Mouse (Mus musculus): Measurements from ENCODE around the gene Jag2.

The Jag2 gene

GRCm38 (mm10) chr12:112868178-112869087, 61.1 kb downstream of the Jag2 start, which contains the start of gene Gpr132:
TSS of gene Gpr132 (minus strand) at chr12:112868228.
- DNase-seq (ENCODE audit: low read depth) = no peak

- no peak for DNase-seq (ENCODE audit: low read depth)
Measured at GRCm38 (mm10) chr12:112867106-112867674, 62.4 kb downstream of the Jag2 start.

- DNase-seq (ENCODE audit: low read depth) = no peak
Measured at GRCm38 (mm10) chr12:112866467-112867080, 63.0 kb downstream of the Jag2 start.

- no peak for DNase-seq (ENCODE audit: low read depth)
Measured at GRCm38 (mm10) chr12:112864804-112865203, 64.8 kb downstream of the Jag2 start.

GRCm38 (mm10) chr12:112861911-112862321, 67.7 kb downstream of the Jag2 start:
- no peak for DNase-seq (ENCODE audit: low read depth)

GRCm38 (mm10) chr12:112860765-112861164, 68.8 kb downstream of the Jag2 start:
- no peak for DNase-seq (ENCODE audit: low read depth)

- DNase-seq (ENCODE audit: low read depth) = no peak
Measured at GRCm38 (mm10) chr12:112859930-112860329, 69.6 kb downstream of the Jag2 start.

- DNase-seq (ENCODE audit: low read depth) = no peak
Measured at GRCm38 (mm10) chr12:112858581-112859336, 70.8 kb downstream of the Jag2 start.

Data from fibroblast of lung, adult 2 months (primary cell).